Mouse (Mus musculus) olfactory bulb, adult 2 months (tissue): ENCODE results near the gene Ldlrad1.

ENCODE experiments used
- CTCF ChIP-seq: fragments of 200-500 bp; IDR thresholded peaks from 2 replicates; pipeline ENCODE4 v1.5.1; 2012; ENCODE audit warnings: low read depth, mild to moderate bottlenecking, low read length, moderate library complexity; ENCODE audit not compliant: insufficient read depth
- POLR2A ChIP-seq: fragments of 200-500 bp; IDR thresholded peaks from 2 replicates; pipeline ENCODE4 v1.6.1; 2012; ENCODE audit warnings: mild to moderate bottlenecking, low read depth, low read length, moderate library complexity; ENCODE audit not compliant: insufficient read depth

- TF ChIP-seq CTCF: no peak
- TF ChIP-seq POLR2A: no peak
These were observed 15.1 kb upstream of the Ldlrad1 start for GRCm38 (mm10) chr4:107193841-107194240.
